Mouse (Mus musculus): ENCODE measurements around the gene Ptcd2.
A peak's percentile ranks its signal among the peaks of the same experiment; 100 is the strongest.

DNA sequence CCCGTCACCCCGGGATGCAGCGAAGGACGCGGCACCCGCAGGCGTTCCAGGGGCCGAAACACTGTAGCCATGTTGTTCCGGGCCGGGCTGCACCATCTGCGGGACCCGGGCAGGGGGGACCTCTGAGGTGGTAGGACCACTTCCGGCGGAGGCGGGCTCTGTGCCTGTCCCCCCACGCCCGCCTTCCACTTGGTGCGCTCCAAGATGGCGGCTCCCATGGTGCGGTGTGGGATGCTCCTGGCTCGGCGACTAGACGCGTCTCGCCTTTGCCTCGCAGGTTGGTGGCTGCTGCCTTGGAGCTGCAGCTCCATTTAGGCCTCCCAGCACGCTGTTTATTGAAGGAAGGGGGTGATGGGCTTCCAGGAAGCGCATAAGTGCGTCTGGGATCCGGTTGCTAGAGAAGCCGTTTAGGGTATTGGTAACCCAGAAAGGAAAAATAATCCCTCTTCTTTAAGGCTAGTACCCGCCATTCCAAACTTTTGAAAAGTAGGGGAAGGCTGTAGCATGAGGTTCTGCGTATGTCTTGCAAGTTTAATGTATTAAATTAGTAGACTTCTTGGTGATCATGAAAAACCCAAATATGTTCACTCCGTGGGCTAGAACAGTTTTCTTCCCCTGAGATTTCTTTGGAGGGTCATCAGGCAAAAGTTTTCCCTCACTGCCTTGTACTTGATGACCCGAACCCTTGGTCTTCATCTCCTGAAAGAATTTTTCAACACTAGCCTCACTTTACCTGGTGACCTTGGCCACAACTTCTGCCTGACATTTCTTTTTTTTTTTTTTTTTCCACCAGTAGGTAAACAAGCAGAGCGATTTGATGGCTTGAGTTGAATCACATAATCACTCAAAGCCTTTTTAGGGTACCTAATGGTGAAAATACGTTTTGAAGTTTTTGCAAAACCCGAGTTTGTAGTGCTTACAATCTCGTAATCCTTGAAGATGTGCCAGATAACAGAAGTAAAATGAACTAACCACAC lies at the start of gene Ptcd2, which contains the start of gene Mrps27:
- TF ChIP-seq CTCF (IDR thresholded peaks at IDR 0.05) (no peak), EP300 (IDR thresholded peaks at IDR 0.05; ENCODE audit: insufficient read depth, low read depth, low read length) (peak; percentile 81; the same call in 1 of the 2 replicates), POLR2A (IDR thresholded peaks at IDR 0.05; ENCODE audit: insufficient read depth, low read depth, low read length) (peak; percentile 86)
